Mouse (Mus musculus): ENCODE data around the gene 1700020A23Rik. TPM values are rescaled to one million over a fixed set of nuclear protein-coding genes. Genes with fewer than 3 reads are reported as not detected.

1700020A23Rik gene
- polyA plus RNA-seq, 1 experiment, result 0.26 TPM

DNA sequence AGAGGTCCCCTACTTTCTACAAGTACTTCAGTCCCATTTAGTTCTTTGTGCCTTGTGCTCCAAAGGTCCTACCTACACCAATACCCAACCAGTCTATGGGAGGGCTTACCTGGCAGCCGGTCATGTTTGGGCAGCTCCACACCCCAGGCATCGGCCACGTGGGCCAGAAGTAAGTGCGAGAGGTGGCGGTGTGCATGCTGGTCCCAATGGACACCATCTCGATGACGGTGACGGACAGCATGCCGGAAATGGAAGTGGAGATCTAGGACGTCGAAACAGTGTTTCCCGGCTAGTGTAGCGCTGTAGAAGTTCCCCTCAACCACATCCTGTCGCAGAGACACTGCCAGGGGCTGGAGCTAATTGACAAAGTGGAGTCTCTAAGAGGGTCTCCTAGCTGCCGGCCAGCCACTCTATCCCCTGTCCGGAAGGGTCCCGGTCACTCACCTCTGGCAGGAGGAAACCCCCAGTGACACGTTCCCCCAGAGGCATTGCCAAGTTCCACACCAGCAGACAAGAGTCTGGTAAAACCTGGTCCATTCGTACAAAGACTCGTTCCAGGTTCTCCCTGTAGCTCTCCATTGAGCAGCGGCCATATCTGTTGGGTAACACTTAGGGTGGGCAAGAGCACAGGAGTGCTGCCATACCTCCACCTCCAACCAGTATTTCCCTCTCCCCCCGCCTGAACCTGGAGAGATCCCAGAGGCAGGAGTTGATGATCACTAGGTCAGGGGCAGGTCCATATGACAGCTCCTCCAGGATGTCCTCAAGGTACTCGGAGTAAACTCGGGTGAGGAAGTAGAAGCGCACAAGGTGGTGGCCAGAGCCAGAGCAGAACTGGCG lies 16.9 kb downstream of the 1700020A23Rik start:
- Histone ChIP-seq H3K27me3 (ENCODE audit: control insufficient read depth, insufficient read depth, low read length) (no peaks in the 10 kb centered on the region), H3K4me3 (ENCODE audit: control insufficient read depth, insufficient read depth, low read length) (no peak overlapping the region), H3K36me3 (ENCODE audit: control insufficient read depth, insufficient read depth, low read length) (no peaks in the 10 kb centered on the region), H3K27ac (ENCODE audit: control insufficient read depth, insufficient read depth, low read length) (no peak overlapping the region), H3K4me1 (replicated peaks; ENCODE audit: control insufficient read depth, insufficient read depth, low read length) (peaks cover 7% of the 10 kb centered on the region)
- 95% methylated on average over 26 of the region's 26 CpGs for WGBS
- TF ChIP-seq POLR2A (IDR thresholded peaks at IDR 0.05; ENCODE audit: control insufficient read depth, extremely low read depth, insufficient read depth, low read length, poor library complexity) (no peak), CTCF (IDR thresholded peaks at IDR 0.05; ENCODE audit: borderline replicate concordance, control insufficient read depth, extremely low read depth, insufficient read depth, low read length, poor library complexity) (no peak)
- DNase-seq, result no peak

DNA sequence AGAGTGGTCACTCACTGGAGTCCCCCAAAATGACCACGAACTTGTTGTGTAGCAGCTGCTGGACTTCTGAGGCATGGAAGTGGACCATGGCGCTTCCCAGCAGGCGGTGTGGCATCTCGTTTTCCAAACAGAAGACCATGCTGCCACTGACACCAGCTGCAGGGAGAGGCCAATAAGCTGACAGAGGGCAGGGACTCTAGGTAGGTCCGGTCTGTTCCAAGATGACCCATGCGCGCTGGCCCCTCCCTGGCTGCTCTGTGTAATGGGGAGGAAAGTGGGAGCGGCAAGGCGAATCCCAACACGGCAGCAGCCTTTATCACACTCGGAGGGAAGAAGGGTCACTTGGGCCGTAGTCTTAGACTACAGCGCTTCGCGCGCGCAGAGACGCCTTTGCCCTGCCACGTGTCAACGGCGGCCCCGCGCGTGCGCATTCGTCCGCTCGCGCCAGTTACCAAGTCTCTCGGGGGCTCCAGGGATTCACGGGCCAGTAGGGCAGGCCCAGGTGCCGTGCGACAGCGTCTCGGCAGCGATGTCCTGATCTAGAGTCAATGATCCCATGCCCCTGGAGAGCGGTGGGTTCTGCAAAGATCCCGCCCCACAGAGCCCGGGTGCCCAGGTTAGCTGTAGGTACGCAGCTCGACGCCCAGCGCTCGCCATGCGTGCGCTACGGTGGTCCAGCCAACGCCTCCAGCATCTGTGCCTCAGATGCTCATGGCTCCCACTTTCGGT lies 18.5 kb downstream of the 1700020A23Rik start:
- Histone ChIP-seq H3K4me1 (replicated peaks; ENCODE audit: control insufficient read depth, insufficient read depth, low read length) (peaks cover 7% of the 10 kb centered on the region), H3K4me3 (ENCODE audit: control insufficient read depth, insufficient read depth, low read length) (peak overlapping the region; percentile 83), H3K36me3 (ENCODE audit: control insufficient read depth, insufficient read depth, low read length) (no peaks in the 10 kb centered on the region), H3K27ac (ENCODE audit: control insufficient read depth, insufficient read depth, low read length) (peak overlapping the region; percentile 12; the same call in 1 of the 2 replicates), H3K27me3 (ENCODE audit: control insufficient read depth, insufficient read depth, low read length) (no peaks in the 10 kb centered on the region)
- 18% methylated on average over 49 of the region's 49 CpGs for WGBS
- peak; percentile 83 for DNase-seq
- peak; percentile 39; the same call in 1 of the 2 replicates for TF ChIP-seq POLR2A (IDR thresholded peaks at IDR 0.05; ENCODE audit: control insufficient read depth, extremely low read depth, insufficient read depth, low read length, poor library complexity)
- TF ChIP-seq CTCF (IDR thresholded peaks at IDR 0.05; ENCODE audit: borderline replicate concordance, control insufficient read depth, extremely low read depth, insufficient read depth, low read length, poor library complexity), result no peak

DNA sequence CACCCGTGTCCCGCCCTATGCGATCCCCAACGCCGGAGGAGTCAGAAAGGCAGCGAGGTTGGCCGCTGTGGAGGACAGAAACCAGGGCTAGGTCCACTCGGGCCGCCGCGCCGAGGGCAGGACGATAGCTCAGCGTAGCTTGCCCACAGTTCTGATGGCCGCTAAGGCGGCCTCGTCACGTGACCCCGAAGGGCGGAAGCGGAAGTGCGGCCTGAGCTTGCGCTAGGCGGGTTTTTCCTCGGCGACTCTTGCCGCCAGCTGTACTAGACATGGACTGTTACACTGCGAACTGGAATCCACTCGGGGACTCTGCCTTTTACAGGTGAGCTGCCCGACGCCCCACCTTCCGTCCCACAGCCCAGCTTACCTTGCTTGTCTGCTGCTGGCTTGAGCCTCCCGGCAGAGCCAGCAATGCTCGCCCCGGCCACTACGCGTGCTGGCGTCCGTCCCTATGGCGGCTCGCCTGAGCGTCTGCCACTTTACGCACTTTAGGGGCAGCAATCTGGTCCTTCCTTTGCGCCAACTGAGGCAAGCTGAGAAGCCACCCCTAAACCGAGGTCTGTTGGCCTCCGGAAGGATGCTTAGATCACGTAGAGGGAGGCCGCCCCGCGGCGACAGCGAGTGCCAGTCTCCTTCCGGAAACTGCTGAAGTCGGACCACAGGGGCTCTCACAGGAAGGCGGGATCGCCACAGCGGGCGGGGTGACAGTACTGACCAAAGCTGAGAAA lies 19.2 kb downstream of the 1700020A23Rik start, which contains the start of the genes Vps16 and Pced1a:
TSS of gene Vps16 (plus strand) at position 214 of the 728 bp plus-strand sequence.
TSS of gene Pced1a (minus strand) at position 576 of the 728 bp plus-strand sequence.
- peak; percentile 91 for DNase-seq
- under 1% methylated on average over 58 of the region's 58 CpGs for WGBS
- no peaks in the 10 kb centered on the region for H3K36me3 ChIP-seq (ENCODE audit: control insufficient read depth, insufficient read depth, low read length)
- peak; percentile 82 for TF ChIP-seq CTCF (IDR thresholded peaks at IDR 0.05; ENCODE audit: borderline replicate concordance, control insufficient read depth, extremely low read depth, insufficient read depth, low read length, poor library complexity)
- TF ChIP-seq POLR2A (IDR thresholded peaks at IDR 0.05; ENCODE audit: control insufficient read depth, extremely low read depth, insufficient read depth, low read length, poor library complexity), result peak; percentile 39
- no peaks in the 10 kb centered on the region for H3K27me3 ChIP-seq (ENCODE audit: control insufficient read depth, insufficient read depth, low read length)
- peak within 1 kb of the TSS; percentile 83 for H3K4me3 ChIP-seq (ENCODE audit: control insufficient read depth, insufficient read depth, low read length)
- H3K27ac ChIP-seq (ENCODE audit: control insufficient read depth, insufficient read depth, low read length), result peak within 1 kb of the TSS; percentile 71
- peaks cover 7% of the 10 kb centered on the region for H3K4me1 ChIP-seq (replicated peaks; ENCODE audit: control insufficient read depth, insufficient read depth, low read length)

DNA sequence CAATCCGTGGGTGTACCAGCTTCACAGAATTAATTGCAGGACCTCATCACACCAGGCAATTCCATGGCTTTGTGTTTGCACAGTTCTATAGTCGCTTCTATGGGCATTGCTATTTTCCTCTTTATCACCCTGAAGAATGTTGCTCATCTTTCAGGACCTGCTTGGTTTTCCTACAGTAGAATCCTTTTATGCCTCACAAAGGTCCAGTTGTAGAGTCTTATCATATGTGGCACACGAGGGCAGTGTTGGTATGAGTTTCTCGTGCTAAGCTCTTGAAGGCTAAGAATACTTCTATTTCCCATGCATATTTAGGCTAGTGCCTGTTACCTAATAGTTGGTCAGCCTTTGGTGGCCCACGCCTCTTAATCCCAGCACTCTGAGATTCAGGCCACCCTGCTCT lies 20.1 kb downstream of the 1700020A23Rik start:
- 25% methylated on average over 5 of the region's 5 CpGs for WGBS
- H3K4me3 ChIP-seq (ENCODE audit: control insufficient read depth, insufficient read depth, low read length), result no peak overlapping the region
- no peak for DNase-seq
- no peak overlapping the region for H3K27ac ChIP-seq (ENCODE audit: control insufficient read depth, insufficient read depth, low read length)
- no peaks in the 10 kb centered on the region for H3K36me3 ChIP-seq (ENCODE audit: control insufficient read depth, insufficient read depth, low read length)
- H3K27me3 ChIP-seq (ENCODE audit: control insufficient read depth, insufficient read depth, low read length), result no peaks in the 10 kb centered on the region
- no peak for TF ChIP-seq CTCF (IDR thresholded peaks at IDR 0.05; ENCODE audit: borderline replicate concordance, control insufficient read depth, extremely low read depth, insufficient read depth, low read length, poor library complexity)
- TF ChIP-seq POLR2A (IDR thresholded peaks at IDR 0.05; ENCODE audit: control insufficient read depth, extremely low read depth, insufficient read depth, low read length, poor library complexity), result no peak
- peaks cover 7% of the 10 kb centered on the region for H3K4me1 ChIP-seq (replicated peaks; ENCODE audit: control insufficient read depth, insufficient read depth, low read length)

DNA sequence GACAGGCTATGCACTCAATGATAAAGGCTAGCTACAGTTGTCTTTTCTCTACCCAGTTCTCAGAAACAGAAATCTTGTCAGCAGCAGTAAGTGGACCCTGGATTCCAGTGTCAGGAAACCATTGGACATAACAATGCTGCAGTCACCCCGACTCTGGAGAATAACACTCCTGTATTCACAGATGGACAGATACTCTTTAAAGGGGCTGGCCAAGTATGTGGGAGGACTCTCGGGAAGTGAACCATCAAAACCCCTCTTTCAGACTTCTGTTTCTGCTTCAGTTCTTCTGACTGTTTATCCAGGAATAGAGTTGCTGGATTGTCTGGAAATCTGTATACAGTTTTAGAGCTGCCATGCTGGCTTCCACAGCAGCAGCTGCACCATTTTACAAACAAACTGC lies 24.8 kb downstream of the 1700020A23Rik start:
- TF ChIP-seq CTCF (IDR thresholded peaks at IDR 0.05; ENCODE audit: borderline replicate concordance, control insufficient read depth, extremely low read depth, insufficient read depth, low read length, poor library complexity), result no peak
- TF ChIP-seq POLR2A (IDR thresholded peaks at IDR 0.05; ENCODE audit: control insufficient read depth, extremely low read depth, insufficient read depth, low read length, poor library complexity), result no peak
- WGBS, result 83% methylated on average over 2 of the region's 2 CpGs
- Histone ChIP-seq H3K27me3 (ENCODE audit: control insufficient read depth, insufficient read depth, low read length) (no peaks in the 10 kb centered on the region), H3K27ac (ENCODE audit: control insufficient read depth, insufficient read depth, low read length) (no peak overlapping the region), H3K36me3 (ENCODE audit: control insufficient read depth, insufficient read depth, low read length) (no peaks in the 10 kb centered on the region), H3K4me3 (ENCODE audit: control insufficient read depth, insufficient read depth, low read length) (no peak overlapping the region), H3K4me1 (replicated peaks; ENCODE audit: control insufficient read depth, insufficient read depth, low read length) (peaks cover 2% of the 10 kb centered on the region; the same call in 1 of the 2 replicates)
- DNase-seq, result no peak

DNA sequence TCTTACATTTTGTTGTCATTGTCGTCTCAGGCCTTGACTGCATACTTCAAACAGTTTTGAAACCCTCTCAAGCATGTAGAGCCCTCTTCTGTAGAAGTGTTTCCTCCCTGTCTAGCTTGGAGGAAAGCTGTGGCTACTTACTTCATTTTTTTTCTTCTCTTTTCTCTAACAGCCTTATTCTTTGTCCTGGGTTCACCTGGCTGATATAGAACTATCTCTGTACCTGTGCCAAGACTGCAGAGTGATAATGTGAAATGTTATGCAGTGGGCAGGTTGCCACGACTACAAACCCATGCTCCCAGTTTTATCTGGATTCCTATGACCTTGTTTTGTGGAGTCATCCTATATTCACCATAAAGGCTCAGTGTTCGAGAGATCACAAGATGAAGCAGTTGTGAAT lies 25.4 kb downstream of the 1700020A23Rik start:
- Histone ChIP-seq H3K4me3 (ENCODE audit: control insufficient read depth, insufficient read depth, low read length) (no peak overlapping the region), H3K4me1 (replicated peaks; ENCODE audit: control insufficient read depth, insufficient read depth, low read length) (no peaks in the 10 kb centered on the region), H3K27me3 (ENCODE audit: control insufficient read depth, insufficient read depth, low read length) (no peaks in the 10 kb centered on the region), H3K27ac (ENCODE audit: control insufficient read depth, insufficient read depth, low read length) (no peak overlapping the region), H3K36me3 (ENCODE audit: control insufficient read depth, insufficient read depth, low read length) (no peaks in the 10 kb centered on the region)
- DNase-seq, result no peak
- 84% methylated on average over 3 of the region's 3 CpGs for WGBS
- TF ChIP-seq CTCF (IDR thresholded peaks at IDR 0.05; ENCODE audit: borderline replicate concordance, control insufficient read depth, extremely low read depth, insufficient read depth, low read length, poor library complexity) (no peak), POLR2A (IDR thresholded peaks at IDR 0.05; ENCODE audit: control insufficient read depth, extremely low read depth, insufficient read depth, low read length, poor library complexity) (no peak)
